In genomic region chr12:99699379-99700023, GRCm38 (mm10) we compare ENCODE assay signal across 20 mouse cellular contexts.
DNase-seq lines count a peak whose midpoint lies in the region; ATAC-seq lines count a peak whose summit lies in the region.
"Had no signal": no experiment of that assay in that cellular context is flagged by ENCODE, and none has a peak within 500 bp of the region (broad histone marks: within the 10 kb centered on the region; RNA-seq: fewer than 3 reads in every experiment).

No protein-coding gene starts in this region.

- no peaks in the 10 kb centered on the region for H3K27me3 ChIP-seq in hindbrain, embryonic 15.5 days
- H3K27me3 ChIP-seq in hindbrain, embryonic 10.5 days (ENCODE audit: insufficient read depth, poor library complexity, severe bottlenecking): no peaks in the 10 kb centered on the region
- peaks cover 3% of the 10 kb centered on the region; the same call in 1 of the 2 replicates for H3K27me3 ChIP-seq in embryonic facial prominence, embryonic 13.5 days
- H3K27me3 ChIP-seq in limb, embryonic 11.5 days (ENCODE audit: control insufficient read depth, insufficient read depth, low read length): no peaks in the 10 kb centered on the region
- H3K27me3 ChIP-seq: forebrain, embryonic 12.5 days had no signal

- H3K4me3 ChIP-seq in hindbrain, embryonic 15.5 days: no peak overlapping the region
- H3K4me3 ChIP-seq in hindbrain, embryonic 10.5 days: no peak overlapping the region
- no peak overlapping the region for H3K4me3 ChIP-seq in embryonic facial prominence, embryonic 13.5 days
- no peak overlapping the region for H3K4me3 ChIP-seq in limb, embryonic 11.5 days (ENCODE audit: low read depth, low read length)
- H3K4me3 ChIP-seq: forebrain, embryonic 12.5 days; heart, embryonic 10.5 days had no signal

- no peak overlapping the region for H3K9ac ChIP-seq in hindbrain, embryonic 15.5 days
- H3K9ac ChIP-seq in embryonic facial prominence, embryonic 13.5 days: no peak overlapping the region
- H3K9ac ChIP-seq in limb, embryonic 11.5 days (ENCODE audit: low read length): no peak overlapping the region
- H3K9ac ChIP-seq: forebrain, embryonic 12.5 days had no signal

- no peak for DNase-seq in hindbrain, embryonic 10.5 days (ENCODE audit: low spot score)
- DNase-seq in limb, embryonic 11.5 days (ENCODE audit: low spot score): peak; percentile 40
- DNase-seq in mesoderm, embryonic 11.5 days (ENCODE audit: low read depth, low spot score): peak; percentile 17
- no peak for DNase-seq in left cerebral cortex, postnatal 4 days
- no peak for DNase-seq in gastrocnemius, postnatal 36 days
- DNase-seq: adrenal gland, adult 8-10 months; adrenal gland, postnatal 36 days; cerebellum, adult 2 months; cerebellum, postnatal 10 days; gastrocnemius, postnatal 25 days; heart, adult 18-20 months; heart, postnatal 10 days had no signal

- no peak overlapping the region for H3K4me2 ChIP-seq in hindbrain, embryonic 15.5 days
- H3K4me2 ChIP-seq in embryonic facial prominence, embryonic 13.5 days: no peak overlapping the region
- no peak overlapping the region for H3K4me2 ChIP-seq in limb, embryonic 11.5 days (ENCODE audit: low read depth, severe bottlenecking)
- H3K4me2 ChIP-seq: forebrain, embryonic 12.5 days had no signal

- H3K36me3 ChIP-seq in hindbrain, embryonic 15.5 days: no peaks in the 10 kb centered on the region
- no peaks in the 10 kb centered on the region for H3K36me3 ChIP-seq in hindbrain, embryonic 10.5 days
- H3K36me3 ChIP-seq in embryonic facial prominence, embryonic 13.5 days: no peaks in the 10 kb centered on the region
- H3K36me3 ChIP-seq in limb, embryonic 11.5 days (ENCODE audit: control insufficient read depth, insufficient read depth, low read length): no peaks in the 10 kb centered on the region
- H3K36me3 ChIP-seq: forebrain, embryonic 12.5 days; G1E; heart, embryonic 10.5 days had no signal

- no peaks in the 10 kb centered on the region for H3K9me3 ChIP-seq in hindbrain, embryonic 15.5 days
- no peaks in the 10 kb centered on the region for H3K9me3 ChIP-seq in hindbrain, embryonic 10.5 days
- H3K9me3 ChIP-seq in embryonic facial prominence, embryonic 13.5 days: no peaks in the 10 kb centered on the region
- H3K9me3 ChIP-seq in limb, embryonic 11.5 days (ENCODE audit: control insufficient read depth, low read length): no peaks in the 10 kb centered on the region
- H3K9me3 ChIP-seq: forebrain, embryonic 12.5 days; heart, embryonic 10.5 days had no signal

- WGBS in hindbrain, embryonic 15.5 days: 79% methylated on average over 5 of the region's 5 CpGs
- 84% methylated on average over 5 of the region's 5 CpGs for WGBS in hindbrain, embryonic 10.5 days
- 29% methylated on average over 5 of the region's 5 CpGs for WGBS in embryonic facial prominence, embryonic 13.5 days
- WGBS in limb, embryonic 11.5 days: 32% methylated on average over 5 of the region's 5 CpGs

- peak overlapping the region; percentile 36; the same call in 1 of the 2 replicates for H3K27ac ChIP-seq in hindbrain, embryonic 15.5 days (replicated peaks)
- no peak overlapping the region for H3K27ac ChIP-seq in hindbrain, embryonic 10.5 days
- peak overlapping the region; percentile 56 for H3K27ac ChIP-seq in embryonic facial prominence, embryonic 13.5 days
- no peak overlapping the region for H3K27ac ChIP-seq in limb, embryonic 11.5 days (replicated peaks; ENCODE audit: low read depth, low read length)
- H3K27ac ChIP-seq: forebrain, embryonic 12.5 days; heart, embryonic 10.5 days; hindbrain, postnatal 0 days had no signal

- no peak for ATAC-seq in hindbrain, embryonic 15.5 days (ENCODE audit: low FRiP score, low read depth)
- no peak for ATAC-seq in embryonic facial prominence, embryonic 13.5 days (ENCODE audit: insufficient number of reproducible peaks, insufficient read depth, low FRiP score, low TSS enrichment, low read depth)
- peak; percentile 39; the same call in 1 of the 2 replicates for ATAC-seq in limb, embryonic 11.5 days (ENCODE audit: insufficient number of reproducible peaks, low FRiP score, low TSS enrichment, low read depth)
- ATAC-seq in megakaryocyte-erythroid progenitor cell, adult 5-6 weeks (replicated peaks; ENCODE audit: low FRiP score, low TSS enrichment, poor library complexity, severe bottlenecking): no peak
- ATAC-seq: forebrain, embryonic 16.5 days; hindbrain, postnatal 0 days had no signal

- no peaks in the 10 kb centered on the region for H3K4me1 ChIP-seq in hindbrain, embryonic 15.5 days (replicated peaks)
- H3K4me1 ChIP-seq in hindbrain, embryonic 10.5 days (replicated peaks): no peaks in the 10 kb centered on the region; the same call in 1 of the 2 replicates
- H3K4me1 ChIP-seq in embryonic facial prominence, embryonic 13.5 days: peaks cover 12% of the 10 kb centered on the region
- H3K4me1 ChIP-seq in limb, embryonic 11.5 days (ENCODE audit: control insufficient read depth, insufficient read depth, low read length): 0 out of 2 replicates have a peak, but pooled peaks cover 2% of the 10 kb centered on the region
- H3K4me1 ChIP-seq: forebrain, embryonic 12.5 days had no signal

- intact Hi-C loops in left cerebral cortex, postnatal 4 days (cut with DNase I): no loop called here
- intact Hi-C loops in gastrocnemius, postnatal 36 days (cut with DNase I): no loop called here

Comparison
In these comparisons a context has a peak if more than half of its experiments do, and no peak if none do; other contexts are left out.
1. H3K27ac ChIP-seq: peak in hindbrain, embryonic 15.5 days (single experiment) and embryonic facial prominence, embryonic 13.5 days (single experiment); none in hindbrain, embryonic 10.5 days (single experiment) and limb, embryonic 11.5 days (single experiment).
2. DNase-seq: peak in limb, embryonic 11.5 days (single experiment) and mesoderm, embryonic 11.5 days (single experiment); none in hindbrain, embryonic 10.5 days (single experiment), left cerebral cortex, postnatal 4 days (single experiment) and gastrocnemius, postnatal 36 days (0 of 2).